Mouse (Mus musculus) lung, postnatal 0 days (tissue): ENCODE measurements around the gene Fmo1.

ENCODE experiments used
- CTCF ChIP-seq: IDR thresholded peaks from 2 replicates; pipeline ENCODE4 v1.5.1; 2016; ENCODE audit warnings: antibody characterized with exemption, mild to moderate bottlenecking
- EP300 ChIP-seq: IDR thresholded peaks from 2 replicates; pipeline ENCODE4 v1.6.1; 2016; ENCODE audit warnings: antibody characterized with exemption, mild to moderate bottlenecking, control low read depth

- TF ChIP-seq CTCF (peak; percentile 59), EP300 (no peak)
Measured at GRCm38 (mm10) chr1:162805011-162805410, 61.4 kb downstream of the Fmo1 start.
